In the genomic region with DNA sequence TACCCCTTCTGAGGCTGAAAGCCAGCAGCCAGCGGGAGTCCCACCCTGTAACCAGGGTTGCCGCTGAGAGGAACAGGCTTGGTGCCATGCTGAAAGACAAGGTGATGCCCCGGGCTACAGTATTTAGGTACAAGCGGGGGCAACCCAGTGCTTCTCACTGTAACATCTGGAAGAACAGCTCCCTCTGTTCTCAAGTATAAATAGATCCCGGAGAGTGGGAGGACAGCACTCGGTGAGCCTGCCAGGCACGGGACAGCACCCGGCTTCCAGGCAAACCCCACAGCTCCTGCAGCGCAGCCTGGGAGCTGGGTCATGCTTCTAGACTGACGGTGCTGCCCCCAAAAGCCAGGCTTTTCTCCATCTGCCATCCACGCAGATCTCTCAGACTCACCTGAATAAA, we compare ENCODE assay signal across 10 mouse cellular contexts. TPM values are rescaled to one million over a fixed set of nuclear protein-coding genes. Genes with fewer than 3 reads are reported as not detected.
A peak's percentile ranks its signal among the peaks of the same experiment; 100 is the strongest.
DNase-seq lines count a peak whose midpoint lies in the region.
"Had no signal": no experiment of that assay in that cellular context is flagged by ENCODE, and none has a peak within 500 bp of the region (broad histone marks: within the 10 kb centered on the region; RNA-seq: fewer than 3 reads in every experiment).

No protein-coding gene starts in this region.

- peak; percentile 70 to 73 for DNase-seq in frontal cortex, adult 2 months (ENCODE audit: extremely low spot score in 1 of 2, low spot score in 1 of 2)
- no peak for DNase-seq in frontal cortex, postnatal 10 days (ENCODE audit: low spot score in 2 of 2)
- DNase-seq in ovary, adult 18-20 months (ENCODE audit: low spot score), result peak; percentile 47
- no peak for DNase-seq in ovary, postnatal 10 days (ENCODE audit: low spot score)
- DNase-seq in left cerebral cortex, adult 9 months (ENCODE audit: low spot score in 2 of 2), result peak; percentile 63 to 85
- peak; percentile 77 for DNase-seq in testis, postnatal 14 days (ENCODE audit: low spot score)
- DNase-seq in adipocyte (ENCODE audit: low spot score), result no peak
- DNase-seq in adrenal gland, postnatal 14 days, result no peak
- DNase-seq: adrenal gland, postnatal 36 days; B cell, adult 2 months had no signal

RNA-seq across cellular contexts. Expression of a gene that starts 16.7 kb away (rescaled TPM):
- 39.5 and 46.5 TPM in 2 replicates for polyA plus RNA-seq in frontal cortex, adult 2 months (2012; rRNA removed)
- total RNA-seq in adrenal gland, postnatal 14 days (2021), result 12.7 and 14.5 TPM in 2 replicates

RNA-seq across cellular contexts. Expression of a gene that starts 36.6 kb away (rescaled TPM):
- polyA plus RNA-seq in frontal cortex, adult 2 months (2012; rRNA removed), result 30.5 and 31.4 TPM in 2 replicates
- total RNA-seq in adrenal gland, postnatal 14 days (2021), result 42.4 and 44.7 TPM in 2 replicates

RNA-seq across cellular contexts. Expression of a gene that starts 40.9 kb away (rescaled TPM):
- 3.4 and 5.9 TPM in 2 replicates for polyA plus RNA-seq in frontal cortex, adult 2 months (2012; rRNA removed)
- 2.4 and 16.0 TPM in 2 replicates for total RNA-seq in adrenal gland, postnatal 14 days (2021)

Comparison
In these comparisons a context has a peak if more than half of its experiments do, and no peak if none do; other contexts are left out.
1. DNase-seq: peak in frontal cortex, adult 2 months (2 of 2), ovary, adult 18-20 months (single experiment), left cerebral cortex, adult 9 months (2 of 2) and testis, postnatal 14 days (single experiment); none in frontal cortex, postnatal 10 days (0 of 2), ovary, postnatal 10 days (single experiment), adipocyte (single experiment) and adrenal gland, postnatal 14 days (single experiment).